ENCODE assay signal across 30 mouse cellular contexts in genomic region chr2:133278546-133278945, GRCm38 (mm10).
"Had no signal": no experiment of that assay in that cellular context is flagged by ENCODE, and none has a peak within 500 bp of the region (broad histone marks: within the 10 kb centered on the region; RNA-seq: fewer than 3 reads in every experiment).

No protein-coding gene starts in this region.

- H3K36me3 ChIP-seq: limb, embryonic 10.5 days; limb, embryonic 12.5 days; limb, embryonic 13.5 days; limb, embryonic 15.5 days; liver, embryonic 12.5 days; liver, embryonic 13.5 days; liver, embryonic 15.5 days; lung, embryonic 15.5 days; midbrain, embryonic 10.5 days; midbrain, embryonic 12.5 days; midbrain, embryonic 13.5 days; midbrain, embryonic 15.5 days had no signal

- H3K27me3 ChIP-seq: limb, embryonic 12.5 days; limb, embryonic 13.5 days; limb, embryonic 15.5 days; liver, embryonic 12.5 days; liver, embryonic 13.5 days; liver, embryonic 15.5 days; lung, embryonic 15.5 days; megakaryocyte, embryonic 14.5 days; midbrain, embryonic 12.5 days; midbrain, embryonic 13.5 days; midbrain, embryonic 15.5 days had no signal

- H3K9ac ChIP-seq: limb, embryonic 12.5 days; limb, embryonic 13.5 days; limb, embryonic 15.5 days; liver, embryonic 12.5 days; liver, embryonic 13.5 days; liver, embryonic 14.5 days; liver, embryonic 15.5 days; liver, postnatal 0 days; lung, embryonic 14.5 days; lung, embryonic 15.5 days; midbrain, embryonic 12.5 days; midbrain, embryonic 13.5 days; midbrain, embryonic 15.5 days had no signal

- H3K4me3 ChIP-seq: limb, embryonic 10.5 days; limb, embryonic 12.5 days; limb, embryonic 13.5 days; limb, embryonic 15.5 days; liver, embryonic 12.5 days; liver, embryonic 13.5 days; liver, embryonic 15.5 days; lung, embryonic 15.5 days; megakaryocyte, embryonic 14.5 days; midbrain, embryonic 10.5 days; midbrain, embryonic 12.5 days; midbrain, embryonic 13.5 days; midbrain, embryonic 15.5 days; myocyte had no signal

- ATAC-seq: liver, embryonic 12.5 days; liver, postnatal 0 days; lung, postnatal 0 days; midbrain, embryonic 13.5 days; midbrain, embryonic 15.5 days; midbrain, embryonic 16.5 days had no signal

- H3K27ac ChIP-seq: limb, embryonic 10.5 days; limb, embryonic 12.5 days; limb, embryonic 13.5 days; limb, embryonic 15.5 days; liver, embryonic 12.5 days; liver, embryonic 13.5 days; liver, embryonic 14.5 days; liver, embryonic 15.5 days; lung, embryonic 15.5 days; macrophage; midbrain, embryonic 10.5 days; midbrain, embryonic 12.5 days; midbrain, embryonic 13.5 days; midbrain, embryonic 15.5 days had no signal

- H3K9me3 ChIP-seq: limb, embryonic 10.5 days; limb, embryonic 12.5 days; limb, embryonic 13.5 days; limb, embryonic 15.5 days; liver, embryonic 12.5 days; liver, embryonic 13.5 days; liver, embryonic 15.5 days; lung, embryonic 15.5 days; megakaryocyte, embryonic 14.5 days; midbrain, embryonic 10.5 days; midbrain, embryonic 12.5 days; midbrain, embryonic 13.5 days; midbrain, embryonic 15.5 days had no signal

- H3K4me1 ChIP-seq: limb, embryonic 15.5 days; liver, embryonic 12.5 days; liver, embryonic 13.5 days; liver, embryonic 15.5 days; megakaryocyte, embryonic 14.5 days; midbrain, embryonic 12.5 days; midbrain, embryonic 15.5 days had no signal

- H3K4me2 ChIP-seq: limb, embryonic 12.5 days; limb, embryonic 13.5 days; limb, embryonic 15.5 days; liver, embryonic 11.5 days; liver, embryonic 12.5 days; liver, embryonic 13.5 days; liver, embryonic 15.5 days; lung, embryonic 14.5 days; lung, embryonic 15.5 days; midbrain, embryonic 11.5 days; midbrain, embryonic 12.5 days; midbrain, embryonic 13.5 days; midbrain, embryonic 15.5 days had no signal

- DNase-seq: left cerebral cortex, postnatal 4 days; liver; liver, embryonic 13.5 days; liver, postnatal 0 days; lung, adult 18-20 months; lung, adult 2 months; lung, embryonic 14.5 days; lung, postnatal 10 days; lung, postnatal 14 days; lung, postnatal 36 days; lung, postnatal 4 days had no signal
